Mouse (Mus musculus) cerebellum, adult 11-12 months (tissue): ENCODE measurements around the gene Hipk1.

ENCODE experiments used
- DNase-seq: peaks from one replicate; pipeline ENCODE4 v3.0.0; 2022

Gene Hipk1

GRCm38 (mm10) chr3:103714942-103715341, 76.4 kb downstream of the Hipk1 start:
- no peak for DNase-seq

- no peak for DNase-seq
Observed at GRCm38 (mm10) chr3:103714236-103714875, 77.0 kb downstream of the Hipk1 start.

GRCm38 (mm10) chr3:103712196-103712595, 79.2 kb downstream of the Hipk1 start:
- DNase-seq, result no peak

GRCm38 (mm10) chr3:103709470-103710040, 81.8 kb downstream of the Hipk1 start:
- DNase-seq, result no peak

- DNase-seq, result no peak
Observed at GRCm38 (mm10) chr3:103705426-103705825, 85.9 kb downstream of the Hipk1 start.

GRCm38 (mm10) chr3:103704661-103705060, 86.7 kb downstream of the Hipk1 start:
- DNase-seq, result no peak

- no peak for DNase-seq
Observed at GRCm38 (mm10) chr3:103696388-103696925, 94.9 kb downstream of the Hipk1 start.

GRCm38 (mm10) chr3:103695556-103695955, 95.8 kb downstream of the Hipk1 start:
- no peak for DNase-seq

GRCm38 (mm10) chr3:103690506-103690905, 100.9 kb downstream of the Hipk1 start:
- DNase-seq, result no peak
